Mouse (Mus musculus) megakaryocyte progenitor cell, adult 5-6 weeks (primary cell): ENCODE results near the gene Dnah1. TPM values are rescaled to one million over a fixed set of nuclear protein-coding genes. Genes with fewer than 3 reads are reported as not detected.

Experiments used
- ATAC-seq: replicated peaks from 2 replicates; pipeline ENCODE4 v1.8.0; 2016; ENCODE audit warnings: mild to moderate bottlenecking, moderate TSS enrichment, inconsistent platforms; ENCODE audit not compliant: poor library complexity
- total RNA-seq, 2 experiments: library from RNA; stranded (forward) in 1 of 2; stranded (reverse) in 1 of 2; fragments of 157-497, 149-512 nt in 1 of 2; fragments of 200-1000 nt in 1 of 2; gene quantifications; 2 replicates each; pipeline versions ENCODE4 v1.2.3 to v1.2.4; 2015 to 2017

Dnah1 gene
- total RNA-seq (2015): 0.12 and 0.27 TPM in 2 replicates
- 0.04 and 0.07 TPM in 2 replicates for total RNA-seq (2017)

- peak; percentile 79 for ATAC-seq
Measured at GRCm38 (mm10) chr14:31323849-31324792, at the start of gene Dnah1. Gene Dnah1, minus strand, starts transcription at chr14:31323896.

DNA sequence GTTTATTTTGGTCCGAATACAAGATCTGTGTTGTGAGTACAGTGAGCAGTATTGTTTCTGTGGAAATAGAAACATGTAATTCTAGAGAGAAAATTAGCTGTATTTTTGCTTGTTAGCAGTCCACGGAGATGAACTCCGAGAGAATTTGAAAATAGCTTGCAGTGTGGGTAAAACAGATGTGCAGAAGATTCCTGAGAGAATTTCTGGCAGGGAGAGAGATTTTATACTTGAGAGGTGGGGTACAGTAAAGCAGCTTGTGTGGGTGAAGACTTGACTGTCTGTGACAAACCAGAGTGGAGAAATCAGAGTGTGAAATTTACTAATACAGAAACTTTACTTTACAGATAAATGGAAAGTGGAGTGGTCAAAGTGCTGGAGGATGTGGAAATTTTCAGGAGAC lies 45.7 kb upstream of the Dnah1 start:
- no peak for ATAC-seq

GRCm38 (mm10) chr14:31367951-31368350 lies 44.3 kb upstream of the Dnah1 start:
- no peak for ATAC-seq

DNA sequence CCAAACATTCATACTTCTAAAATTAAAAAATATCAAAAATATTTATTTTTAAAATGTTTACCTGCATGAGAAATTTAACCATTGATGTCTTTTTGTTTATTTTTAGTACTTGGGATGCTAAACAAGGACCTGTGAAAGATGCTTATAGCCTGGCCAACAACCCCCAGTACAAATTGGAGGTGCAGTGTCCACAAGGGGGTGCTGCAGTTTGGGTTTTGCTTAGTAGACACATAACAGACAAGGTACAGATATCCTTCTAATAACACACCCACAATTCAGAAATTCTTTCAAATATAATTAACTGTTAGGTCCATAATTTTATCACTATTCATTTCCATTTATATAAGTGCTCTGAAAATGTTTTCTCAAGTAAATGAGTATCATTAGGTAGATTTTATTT lies 41.7 kb upstream of the Dnah1 start:
- peak; percentile 85 for ATAC-seq

- peak; percentile 97 for ATAC-seq
Measured at GRCm38 (mm10) chr14:31364589-31364988, 40.9 kb upstream of the Dnah1 start.

DNA sequence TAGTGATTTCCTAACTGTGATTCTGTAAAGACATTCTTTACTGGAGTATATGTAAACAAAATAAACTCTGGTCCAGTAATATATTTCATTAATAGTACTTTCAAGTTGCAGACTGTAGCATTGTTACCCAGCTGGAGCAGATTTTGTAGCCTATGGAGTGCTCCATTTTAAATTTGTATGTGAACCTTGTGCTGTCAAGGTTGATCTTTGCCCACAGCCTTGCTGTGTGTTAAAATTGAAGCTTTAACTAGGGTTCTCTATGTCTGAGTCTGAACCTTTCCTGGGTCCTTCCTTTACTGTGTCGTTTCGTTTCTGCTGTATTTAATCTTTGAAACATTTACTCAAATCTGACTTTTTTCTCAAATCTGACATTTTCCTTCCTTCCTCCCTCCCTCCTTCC lies 38.5 kb upstream of the Dnah1 start:
- no peak for ATAC-seq

DNA sequence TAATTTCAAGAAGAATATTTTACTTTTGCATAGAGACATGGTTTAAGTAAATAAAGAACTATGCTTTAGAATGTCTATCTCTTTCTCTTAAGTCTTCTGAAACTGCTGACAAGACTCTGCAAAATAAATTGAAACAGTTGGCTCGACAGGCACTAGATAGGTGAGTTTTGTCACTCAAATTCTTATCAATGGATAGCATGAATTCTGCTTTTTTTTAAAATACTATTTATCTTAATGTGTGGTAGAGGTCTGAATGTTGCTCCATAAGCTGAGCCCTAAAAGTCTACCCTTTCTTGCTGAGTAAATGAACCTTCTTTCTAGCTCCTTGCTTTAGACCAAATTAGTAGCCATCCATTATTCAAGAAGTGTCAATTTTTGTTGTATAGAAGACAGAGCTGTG lies 21.7 kb upstream of the Dnah1 start:
- ATAC-seq: 0 out of 2 replicates have a peak, but pooled peaks have one; percentile 26

DNA sequence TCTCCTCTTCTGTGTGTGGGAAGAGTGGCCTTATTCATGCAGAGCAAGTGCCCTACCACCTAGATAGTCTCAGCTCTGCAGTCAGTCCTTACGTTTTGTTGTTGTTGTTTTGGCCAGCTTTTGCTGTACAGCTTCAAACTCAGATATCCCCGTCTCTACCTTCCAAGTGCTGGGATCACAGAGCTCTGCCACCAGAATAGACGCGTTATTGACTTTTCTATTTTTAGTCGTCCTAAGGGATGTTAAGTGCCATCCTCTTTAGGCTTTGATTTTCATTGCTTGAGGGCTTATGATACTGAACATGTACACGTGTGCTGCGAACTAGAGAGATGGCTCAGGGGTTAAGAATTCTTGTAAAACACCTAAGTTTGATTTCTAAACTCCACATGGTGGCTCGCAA lies 19.5 kb upstream of the Dnah1 start:
- no peak for ATAC-seq

DNA sequence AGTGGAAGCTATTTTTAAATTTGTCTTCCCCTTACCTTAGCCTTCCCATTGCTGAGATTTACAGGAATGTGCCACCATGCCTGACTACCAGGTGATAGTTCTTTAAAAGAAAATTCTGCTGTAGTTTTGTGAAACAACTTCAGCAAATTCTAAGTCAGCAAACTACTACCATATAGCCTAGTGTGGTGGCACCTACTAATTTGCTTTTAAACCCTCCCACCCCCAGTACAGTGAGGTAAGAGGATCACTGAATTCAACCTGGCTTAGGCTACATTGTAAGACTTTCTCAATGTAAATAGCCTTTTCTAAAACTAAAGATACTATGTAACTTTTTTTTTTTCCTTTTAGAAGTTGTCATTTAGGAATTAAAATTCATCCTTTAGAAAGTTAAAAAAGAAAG lies 14.3 kb upstream of the Dnah1 start:
- ATAC-seq: no peak

GRCm38 (mm10) chr14:31337406-31337805 lies 13.7 kb upstream of the Dnah1 start:
- ATAC-seq: peak; percentile 43

- ATAC-seq: peak; percentile 95
Measured at GRCm38 (mm10) chr14:31336369-31337155, 12.9 kb upstream of the Dnah1 start, which contains the start of gene Capn7. Gene Capn7, plus strand, starts transcription at chr14:31336638.

DNA sequence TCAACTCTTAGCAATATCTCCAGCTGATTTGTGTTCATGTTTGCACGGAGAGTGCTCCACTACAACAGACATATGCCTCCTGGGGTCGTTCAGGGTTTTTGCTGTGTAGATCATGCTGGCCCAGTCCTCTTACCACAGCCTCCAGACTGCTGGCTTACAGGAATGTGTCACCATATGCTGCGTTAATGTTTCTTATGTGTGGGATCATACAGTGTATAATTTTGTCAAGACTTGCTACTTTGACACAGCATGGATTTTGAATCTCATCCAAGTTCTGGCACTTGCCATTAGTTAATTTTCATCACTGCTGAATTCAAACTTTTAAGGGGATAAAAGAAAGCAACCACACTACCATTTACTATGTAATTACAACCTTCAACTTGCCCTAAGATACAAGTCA lies 12.1 kb upstream of the Dnah1 start:
- no peak for ATAC-seq

DNA sequence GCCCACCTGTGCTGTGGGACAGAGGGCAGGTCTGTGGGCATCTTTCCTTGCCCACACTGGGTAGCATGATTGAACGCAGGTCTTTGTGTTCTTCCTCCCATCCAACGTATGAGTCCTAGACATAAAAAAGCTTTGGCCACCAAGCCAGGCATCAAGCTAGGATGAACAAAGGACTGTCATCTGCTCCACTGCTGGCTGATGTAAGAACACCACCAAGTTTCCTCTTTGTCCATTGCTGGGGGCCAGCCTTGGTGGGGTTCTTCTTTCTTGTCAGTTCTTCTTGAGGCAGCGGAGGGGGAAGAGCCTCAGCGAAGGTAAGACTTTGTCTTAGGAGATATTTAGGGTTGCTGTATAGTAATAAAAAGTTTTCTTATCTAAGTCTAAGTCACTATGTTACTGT lies 7.3 kb upstream of the Dnah1 start:
- ATAC-seq: no peak

DNA sequence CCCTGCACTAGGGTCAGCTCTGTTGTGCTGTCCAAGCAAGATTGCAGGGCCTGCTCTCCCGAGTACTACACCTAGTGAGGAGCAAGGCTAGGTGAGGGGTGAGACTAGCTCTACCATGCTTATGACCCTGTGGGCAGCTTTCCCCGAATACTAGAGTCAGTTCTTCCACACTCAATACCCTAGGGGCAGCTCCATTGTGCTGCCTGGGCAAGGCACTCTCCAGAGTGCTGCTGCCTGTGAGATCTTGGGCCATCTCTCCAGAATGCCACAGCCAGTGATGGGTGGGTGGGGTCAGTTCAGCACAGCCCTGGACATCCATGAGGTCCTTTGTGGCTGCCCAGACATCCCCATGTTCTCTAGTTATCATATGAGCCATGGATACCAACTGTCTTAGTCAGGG lies 6.0 kb upstream of the Dnah1 start:
- no peak for ATAC-seq

DNA sequence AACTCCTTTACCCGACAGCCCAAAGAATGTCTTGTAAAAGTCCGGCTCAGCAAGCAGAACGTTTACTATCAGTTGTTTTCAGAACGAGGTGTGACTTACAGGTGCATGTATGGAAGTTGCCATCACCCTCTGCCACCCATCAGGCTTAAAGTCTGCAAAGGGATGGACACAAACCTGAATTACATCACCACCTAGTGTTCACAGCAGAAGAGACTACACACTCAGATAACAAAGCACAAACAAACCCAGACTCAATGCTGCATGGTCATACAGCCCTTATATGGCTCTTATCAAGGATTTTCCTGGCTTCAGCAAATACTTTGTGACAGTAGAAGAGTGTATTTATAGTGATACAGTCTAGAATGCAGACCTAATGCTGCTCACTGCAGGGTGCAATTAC lies 4.0 kb upstream of the Dnah1 start:
- peak; percentile 48 for ATAC-seq

GRCm38 (mm10) chr14:31327196-31327595 lies 3.5 kb upstream of the Dnah1 start:
- ATAC-seq: no peak

GRCm38 (mm10) chr14:31326770-31327169 lies 3.1 kb upstream of the Dnah1 start:
- ATAC-seq: no peak

- ATAC-seq: peak; percentile 45
Measured at GRCm38 (mm10) chr14:31325551-31325950, 1.9 kb upstream of the Dnah1 start.

DNA sequence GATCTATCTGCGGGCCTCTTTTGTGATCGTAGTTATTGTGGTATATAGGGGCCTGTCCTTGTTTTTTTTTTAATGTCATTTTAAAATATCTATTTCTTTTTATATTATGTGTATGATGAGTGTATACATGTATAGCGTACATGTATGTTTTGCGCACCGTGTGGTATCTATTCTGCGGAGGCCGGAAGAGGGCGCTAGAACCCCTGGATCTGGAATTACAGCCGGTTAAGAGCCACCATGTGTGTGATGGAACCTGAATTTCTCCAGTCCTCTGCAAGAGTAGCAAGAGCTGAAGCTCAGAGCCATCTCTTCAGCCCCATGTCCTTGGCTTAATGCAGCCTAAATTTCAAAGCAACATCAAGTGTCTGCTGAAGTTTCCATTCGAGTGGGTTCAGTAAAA lies 1.2 kb upstream of the Dnah1 start:
- ATAC-seq: no peak

- ATAC-seq: no peak
Measured at GRCm38 (mm10) chr14:31323189-31323588, 507 bp downstream of the Dnah1 start.

DNA sequence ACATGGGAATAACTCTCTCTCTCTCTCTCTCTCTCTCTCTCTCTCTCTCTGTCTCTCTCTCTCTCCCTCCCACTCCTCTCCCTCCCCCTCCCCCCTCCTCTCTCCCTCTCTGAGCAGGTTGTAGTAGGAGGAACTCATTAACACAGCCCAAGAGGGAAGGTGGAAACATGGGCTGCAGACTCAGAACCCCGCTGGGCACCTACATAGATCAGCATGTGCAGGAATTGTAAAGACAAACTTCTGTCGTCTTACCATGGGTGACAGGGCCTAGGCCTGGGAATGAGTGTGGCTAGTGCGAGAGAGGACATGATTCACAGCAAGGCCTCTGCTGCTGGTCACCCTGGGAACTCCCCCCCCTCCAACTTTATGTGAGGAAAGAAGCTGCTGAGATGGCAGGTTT lies 1.5 kb downstream of the Dnah1 start:
- ATAC-seq: no peak

GRCm38 (mm10) chr14:31321181-31321580 lies 2.5 kb downstream of the Dnah1 start:
- no peak for ATAC-seq
